Mouse (Mus musculus) liver, embryonic 14.5 days (tissue): ENCODE results near the gene 1500015O10Rik. TPM values are rescaled to one million over a fixed set of nuclear protein-coding genes. Genes with fewer than 3 reads are reported as not detected.

ENCODE experiments used
- ATAC-seq: fragments of 200-750 bp; cut with Nextera tagmentation; 2 replicates; pipeline ENCODE4 v1.8.0; 2017; ENCODE audit warnings: moderate number of reproducible peaks, mild to moderate bottlenecking, moderate library complexity; ENCODE audit not compliant: insufficient read depth
- DNase-seq, 3 experiments: peaks; one replicate each; pipeline ENCODE4 v3.0.0-alpha.2; 2012 to 2013; ENCODE audit warnings: low read depth in 3 of 3, low spot score in 3 of 3
- H3K27ac ChIP-seq: fragments of 300-500 bp; sonication (generic); 2 replicates; pipeline ENCODE4 v1.5.1; 2014; ENCODE audit warnings: moderate library complexity, mild to moderate bottlenecking, control low read depth, inconsistent platforms
- H3K27me3 ChIP-seq: fragments of 300-500 bp; sonication (generic); 2 replicates; pipeline ENCODE4 v1.6.1; 2014; ENCODE audit warnings: mild to moderate bottlenecking, low read length, moderate library complexity; ENCODE audit not compliant: control insufficient read depth, insufficient read depth
- H3K36me3 ChIP-seq: fragments of 300-500 bp; sonication (generic); replicated peaks from 2 replicates; pipeline ENCODE4 v1.6.1; 2014; ENCODE audit warnings: low read depth; ENCODE audit not compliant: control insufficient read depth, insufficient read depth
- H3K4me1 ChIP-seq, 2 experiments: fragments of 200-500 bp in 1 of 2; fragments of 300-500 bp in 1 of 2; sonication (generic) in 1 of 2; replicated peaks; 2 replicates each; pipeline ENCODE4 v1.6.1; 2012 to 2014; ENCODE audit warnings: antibody characterized with exemption in 1 of 2, inconsistent platforms in 1 of 2, low read length in 1 of 2; ENCODE audit not compliant: control insufficient read depth in 2 of 2, insufficient read depth in 2 of 2
- H3K4me2 ChIP-seq: fragments of 300-500 bp; sonication (generic); 2 replicates; pipeline ENCODE4 v1.6.1; 2014; ENCODE audit warnings: low read depth, mild to moderate bottlenecking, control low read depth, moderate library complexity
- H3K4me3 ChIP-seq, 2 experiments: fragments of 200-500 bp in 1 of 2; fragments of 300-500 bp in 1 of 2; sonication (generic) in 1 of 2; 2 replicates each; pipeline ENCODE4 v1.5.1; 2012 to 2014; ENCODE audit warnings: low read depth in 2 of 2, low read length in 2 of 2, mild to moderate bottlenecking in 2 of 2, control low read depth in 1 of 2, inconsistent platforms in 1 of 2, moderate library complexity in 1 of 2; ENCODE audit not compliant: insufficient read depth in 1 of 2
- H3K9ac ChIP-seq: fragments of 300-500 bp; sonication (generic); replicated peaks from 2 replicates; pipeline ENCODE4 v1.6.1; 2014; ENCODE audit warnings: mild to moderate bottlenecking, control low read depth, moderate library complexity
- H3K9me3 ChIP-seq: fragments of 300-500 bp; sonication (generic); 2 replicates; pipeline ENCODE4 v1.6.1; 2016; ENCODE audit warnings: low read length, mixed read lengths; ENCODE audit not compliant: control insufficient read depth
- CTCF ChIP-seq: IDR thresholded peaks from 2 replicates; pipeline ENCODE4 v1.5.1; 2016; ENCODE audit warnings: antibody characterized with exemption, low read depth, control low read depth
- EP300 ChIP-seq: IDR thresholded peaks from 2 replicates; pipeline ENCODE4 v1.6.1; 2016; ENCODE audit warnings: antibody characterized with exemption, low read depth
- WGBS: fragments of 180-500 bp; shearing (Covaris S2); extraction: QIAGEN DNeasy Blood & Tissue Kit; methylation state at CpG from one replicate; pipeline ENCODE4 v1.1.7; 2014; ENCODE audit not compliant: insufficient replicate concordance; 5-methylcytosine and 5-hydroxymethylcytosine counted together
- polyA plus RNA-seq, 2 experiments: library from polyadenylated mRNA; depleted of rRNA in 1 of 2; stranded (reverse) in 1 of 2; unstranded in 1 of 2; fragments of >200 nt; fragmentation: Nextera tagmentation in 1 of 2; extraction: Ambion mirVana in 1 of 2; gene quantifications; 2 replicates each; pipeline versions ENCODE4 v1.2.1 to v1.2.3; 2012 to 2014

Gene 1500015O10Rik
- polyA plus RNA-seq (2012; rRNA removed) (0.15 and 0.24 TPM in 2 replicates), polyA plus RNA-seq (2014; fragmentation: Nextera tagmentation; extraction: Ambion mirVana) (0.25 TPM in 1 of 2 replicates, not detected in the other)

GRCm38 (mm10) chr1:43730491-43730924 is at the start of gene 1500015O10Rik:
1500015O10Rik (plus strand) TSS chr1:43730602.
- Histone ChIP-seq H3K4me3 (no peak within 1 kb of the TSS), H3K4me2 (no peak within 1 kb of the TSS), H3K27ac (no peak within 1 kb of the TSS), H3K36me3 (no peaks in the 10 kb centered on the region), H3K27me3 (no peaks in the 10 kb centered on the region), H3K4me1 (no peaks in the 10 kb centered on the region), H3K9ac (no peak within 1 kb of the TSS), H3K9me3 (no peaks in the 10 kb centered on the region)
- WGBS: 61% methylated on average over 16 of the region's 16 CpGs
- TF ChIP-seq EP300 (no peak), CTCF (no peak)
- ATAC-seq: no peak
- no peak for DNase-seq

DNA sequence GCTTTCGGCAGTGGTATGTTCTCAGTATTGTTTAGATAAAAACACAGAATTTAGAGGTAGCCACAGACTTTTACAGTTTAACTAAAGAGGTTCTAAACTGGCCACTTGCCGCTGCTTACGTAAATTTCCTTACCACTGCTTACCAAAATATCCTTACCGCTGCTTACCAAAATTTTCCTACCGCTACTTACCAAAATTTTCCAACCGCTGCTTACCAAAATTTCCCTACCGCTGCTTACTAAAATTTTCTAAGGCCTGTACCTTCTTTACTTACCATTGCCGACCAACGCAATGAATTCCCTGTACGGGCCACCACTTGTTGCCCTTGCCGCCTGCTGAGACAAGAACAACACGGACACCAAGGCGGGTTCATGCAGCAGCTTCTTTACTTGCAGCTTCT is 40.4 kb upstream of the 1500015O10Rik start:
- 83% methylated on average over 13 of the region's 13 CpGs for whole genome bisulfite sequencing
- Histone ChIP-seq H3K27ac (no peak overlapping the region), H3K27me3 (no peaks in the 10 kb centered on the region), H3K4me3 (no peak overlapping the region), H3K4me2 (no peak overlapping the region), H3K9ac (no peak overlapping the region), H3K9me3 (no peaks in the 10 kb centered on the region), H3K36me3 (no peaks in the 10 kb centered on the region), H3K4me1 (no peaks in the 10 kb centered on the region)
- TF ChIP-seq CTCF (no peak), EP300 (no peak)
- DNase-seq: no peak
- ATAC-seq: no peak

- ATAC-seq (no peak), DNase-seq (no peak)
- H3K4me1 ChIP-seq: no peaks in the 10 kb centered on the region
- H3K9me3 ChIP-seq: no peaks in the 10 kb centered on the region
- WGBS: 79% methylated on average over 15 of the region's 15 CpGs
- no peaks in the 10 kb centered on the region for H3K36me3 ChIP-seq
- no peak overlapping the region for H3K9ac ChIP-seq
- no peak overlapping the region for H3K27ac ChIP-seq
- H3K4me3 ChIP-seq: no peak overlapping the region
- no peaks in the 10 kb centered on the region for H3K27me3 ChIP-seq
- TF ChIP-seq EP300 (no peak), CTCF (no peak)
- H3K4me2 ChIP-seq: no peak overlapping the region
Measured at GRCm38 (mm10) chr1:43690507-43690906, 39.9 kb upstream of the 1500015O10Rik start.

DNA sequence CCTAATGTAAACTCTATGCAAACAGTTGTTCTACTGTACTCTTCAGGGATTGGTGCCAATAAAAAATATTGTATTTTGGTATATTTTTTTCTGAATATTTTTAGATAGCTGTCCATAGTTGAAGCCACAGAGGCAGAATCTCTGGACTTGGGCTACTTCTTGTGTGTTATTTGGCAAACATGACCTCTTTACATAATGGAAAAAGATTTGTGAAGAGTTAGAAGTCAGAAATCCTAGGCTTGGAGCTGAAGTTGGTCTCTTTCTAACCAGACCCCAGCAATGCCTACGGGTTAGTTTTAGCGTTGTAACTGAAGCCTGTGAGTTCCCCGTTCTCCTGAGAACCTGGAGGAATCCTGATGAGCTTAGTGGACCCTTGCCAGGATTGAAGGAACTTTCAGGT is 36.3 kb upstream of the 1500015O10Rik start:
- no peak overlapping the region for H3K9ac ChIP-seq
- H3K4me3 ChIP-seq: no peak overlapping the region
- no peaks in the 10 kb centered on the region for H3K9me3 ChIP-seq
- DNase-seq: no peak
- H3K4me1 ChIP-seq: no peaks in the 10 kb centered on the region
- H3K4me2 ChIP-seq: no peak overlapping the region
- no peaks in the 10 kb centered on the region for H3K27me3 ChIP-seq
- no peak for TF ChIP-seq CTCF
- TF ChIP-seq EP300: no peak
- no peak overlapping the region for H3K27ac ChIP-seq
- ATAC-seq: no peak
- 64% methylated on average over 3 of the region's 3 CpGs for WGBS
- no peaks in the 10 kb centered on the region for H3K36me3 ChIP-seq

DNA sequence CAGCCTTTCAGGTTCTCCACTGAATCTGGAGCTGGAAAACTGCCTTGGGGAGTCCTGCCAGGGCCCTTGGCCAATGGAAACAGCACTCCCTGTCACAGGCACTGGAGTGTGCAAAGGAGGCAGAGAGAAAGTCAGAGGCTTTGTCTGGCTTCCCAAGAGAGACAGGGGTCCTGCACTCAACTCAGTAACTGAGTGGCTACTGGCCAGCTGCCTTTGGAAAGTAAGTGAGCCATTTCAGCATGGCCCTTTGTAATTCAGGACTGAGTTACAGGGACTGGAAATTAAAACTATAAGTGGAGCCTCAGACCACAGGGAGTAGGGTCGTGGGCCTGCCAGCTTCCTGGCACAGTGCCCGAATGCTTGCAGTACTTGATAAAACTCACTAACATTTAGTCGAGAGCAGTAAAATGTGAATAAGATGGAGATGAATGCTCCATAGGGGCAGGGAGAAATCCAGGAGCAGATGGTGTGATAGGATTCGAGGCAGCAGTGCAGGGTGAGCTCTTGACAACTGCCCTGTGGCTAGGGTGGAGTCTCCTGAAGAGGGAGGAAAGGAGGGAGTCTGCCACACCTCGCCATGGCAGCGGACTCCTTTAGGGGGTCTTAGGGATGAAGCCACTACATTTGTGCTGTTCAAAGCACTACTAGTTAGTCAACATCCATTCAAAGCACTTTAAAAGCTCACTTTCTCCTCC is 35.4 kb upstream of the 1500015O10Rik start:
- TF ChIP-seq EP300 (no peak), CTCF (no peak)
- 30% methylated on average over 6 of the region's 6 CpGs for WGBS
- H3K9me3 ChIP-seq: no peaks in the 10 kb centered on the region
- no peaks in the 10 kb centered on the region for H3K36me3 ChIP-seq
- no peak overlapping the region for H3K27ac ChIP-seq
- no peak overlapping the region for H3K4me3 ChIP-seq
- no peaks in the 10 kb centered on the region for H3K27me3 ChIP-seq
- no peak overlapping the region for H3K9ac ChIP-seq
- H3K4me1 ChIP-seq: no peaks in the 10 kb centered on the region
- DNase-seq (no peak), ATAC-seq (no peak)
- H3K4me2 ChIP-seq: no peak overlapping the region
